Mouse (Mus musculus): ENCODE data around the gene Atad5.

Atad5 gene

GRCm38 (mm10) chr11:80183705-80184255, 94.6 kb downstream of the Atad5 start, which contains the start of gene Rnf135:
Rnf135 (plus strand) TSS chr11:80183851.
- peaks cover 2% of the 10 kb centered on the region; the same call in 1 of the 2 replicates for H3K9me3 ChIP-seq (ENCODE audit: low read length)
- no peaks in the 10 kb centered on the region for H3K27me3 ChIP-seq (ENCODE audit: insufficient read depth, low read length)
- peaks cover 62% of the 10 kb centered on the region for H3K4me1 ChIP-seq (replicated peaks; ENCODE audit: low read depth, low read length)
- peaks cover 10% of the 10 kb centered on the region for H3K36me3 ChIP-seq (ENCODE audit: insufficient read depth, low read length)
- H3K4me3 ChIP-seq (replicated peaks; ENCODE audit: low read length), result peak within 1 kb of the TSS; percentile 98
- TF ChIP-seq CTCF (conservative IDR thresholded peaks at IDR 0.05; ENCODE audit: low read length) (no peak), NANOG (IDR thresholded peaks at IDR 0.05; ENCODE audit: borderline replicate concordance, low read length) (no peak), POU5F1 (IDR thresholded peaks at IDR 0.05; ENCODE audit: borderline replicate concordance, low read length) (no peak)

GRCm38 (mm10) chr11:80184531-80185071, 95.4 kb downstream of the Atad5 start:
- peak overlapping the region; percentile 98 for H3K4me3 ChIP-seq (replicated peaks; ENCODE audit: low read length)
- no peak for TF ChIP-seq POU5F1 (IDR thresholded peaks at IDR 0.05; ENCODE audit: borderline replicate concordance, low read length)
- no peak for TF ChIP-seq NANOG (IDR thresholded peaks at IDR 0.05; ENCODE audit: borderline replicate concordance, low read length)
- TF ChIP-seq CTCF (conservative IDR thresholded peaks at IDR 0.05; ENCODE audit: low read length), result no peak
- H3K4me1 ChIP-seq (replicated peaks; ENCODE audit: low read depth, low read length), result peaks cover 62% of the 10 kb centered on the region
- H3K9me3 ChIP-seq (ENCODE audit: low read length), result no peaks in the 10 kb centered on the region; the same call in 1 of the 2 replicates
- peaks cover 19% of the 10 kb centered on the region for H3K36me3 ChIP-seq (ENCODE audit: insufficient read depth, low read length)
- no peaks in the 10 kb centered on the region for H3K27me3 ChIP-seq (ENCODE audit: insufficient read depth, low read length)

Data from E14TG2a.4 (cell line).